15 mouse cellular contexts compared by ENCODE assay signal in genomic region chr13:63544119-63544966, GRCm38 (mm10). TPM values are rescaled to one million over a fixed set of nuclear protein-coding genes. Genes with fewer than 3 reads are reported as not detected.
DNase-seq lines count a peak whose midpoint lies in the region; ATAC-seq and TF ChIP-seq lines count a peak whose summit lies in the region.
"Had no signal": no experiment of that assay in that cellular context is flagged by ENCODE, and none has a peak within 500 bp of the region (broad histone marks: within the 10 kb centered on the region; RNA-seq: fewer than 3 reads in every experiment).

No protein-coding gene starts in this region.

- WGBS in limb, embryonic 12.5 days = 69% methylated on average over 13 of the region's 13 CpGs
- 86% methylated on average over 13 of the region's 13 CpGs for WGBS in limb, embryonic 10.5 days
- 17% methylated on average over 13 of the region's 13 CpGs for WGBS in forebrain, postnatal 0 days
- WGBS in midbrain, embryonic 15.5 days = 43% methylated on average over 13 of the region's 13 CpGs

- H3K27ac ChIP-seq in limb, embryonic 12.5 days = peak overlapping the region; percentile 20
- no peak overlapping the region for H3K27ac ChIP-seq in limb, embryonic 10.5 days
- peak overlapping the region; percentile 27 for H3K27ac ChIP-seq in brown adipose tissue, adult 24 weeks (replicated peaks; ENCODE audit: low read depth, low read length)
- H3K27ac ChIP-seq in forebrain, postnatal 0 days (ENCODE audit: low read depth, low read length) = no peak overlapping the region
- 0 out of 2 replicates have a peak overlapping the region, but pooled peaks have one; percentile 25 for H3K27ac ChIP-seq in midbrain, embryonic 15.5 days
- H3K27ac ChIP-seq: liver, embryonic 14.5 days had no signal

- peaks cover 46% of the 10 kb centered on the region for H3K4me1 ChIP-seq in limb, embryonic 12.5 days (replicated peaks)
- H3K4me1 ChIP-seq in limb, embryonic 10.5 days = peaks cover 53% of the 10 kb centered on the region
- peaks cover 9% of the 10 kb centered on the region; the same call in 1 of the 2 replicates for H3K4me1 ChIP-seq in brown adipose tissue, adult 24 weeks (ENCODE audit: control insufficient read depth, insufficient read depth, insufficient read length, low read length)
- H3K4me1 ChIP-seq in forebrain, postnatal 0 days (ENCODE audit: insufficient read depth) = peaks cover 3% of the 10 kb centered on the region; the same call in 1 of the 2 replicates
- H3K4me1 ChIP-seq in midbrain, embryonic 15.5 days = peaks cover 21% of the 10 kb centered on the region

- no peak for ATAC-seq in limb, embryonic 12.5 days (ENCODE audit: insufficient number of reproducible peaks, insufficient read depth, low FRiP score, low TSS enrichment, low read depth)
- no peak for ATAC-seq in forebrain, postnatal 0 days
- 0 out of 2 replicates have a peak, but pooled peaks have one; percentile 18 for ATAC-seq in midbrain, embryonic 15.5 days (replicated peaks)
- ATAC-seq: activated CD4-positive, CD25-positive, alpha-beta regulatory T cell, adult 4 months; CD4-positive, CD25-positive, alpha-beta regulatory T cell, adult 4 months; intestine, embryonic 16.5 days had no signal

- intact Hi-C loops in left cerebral cortex, postnatal 25 days (cut with DNase I) = no loop called here

- DNase-seq in limb, embryonic 10.5 days (ENCODE audit: low spot score) = no peak
- DNase-seq in forebrain, postnatal 0 days = no peak
- DNase-seq in right cerebral cortex, postnatal 10 days (ENCODE audit: low spot score in 2 of 2) = no peak
- no peak for DNase-seq in left cerebral cortex, postnatal 25 days (ENCODE audit: low spot score in 2 of 2)
- DNase-seq in cerebellum, adult 8-10 months = no peak
- DNase-seq: cerebellum, adult 18-20 months; heart, adult 11 months; thymus, postnatal 25 days had no signal

- H3K4me3 ChIP-seq in limb, embryonic 12.5 days (replicated peaks) = no peak overlapping the region
- no peak overlapping the region for H3K4me3 ChIP-seq in limb, embryonic 10.5 days
- H3K4me3 ChIP-seq in brown adipose tissue, adult 24 weeks (ENCODE audit: insufficient read depth, low read depth, low read length) = peak overlapping the region; percentile 22; the same call in 1 of the 2 replicates
- no peak overlapping the region for H3K4me3 ChIP-seq in forebrain, postnatal 0 days (ENCODE audit: low read depth, low read length)
- H3K4me3 ChIP-seq in midbrain, embryonic 15.5 days = no peak overlapping the region

- TF ChIP-seq CTCF in forebrain, postnatal 0 days (IDR thresholded peaks at IDR 0.05; ENCODE audit: low read depth) = no peak

- H3K36me3 ChIP-seq in limb, embryonic 12.5 days = peaks cover 88% of the 10 kb centered on the region
- H3K36me3 ChIP-seq in limb, embryonic 10.5 days = peaks cover 96% of the 10 kb centered on the region
- H3K36me3 ChIP-seq in forebrain, postnatal 0 days (ENCODE audit: insufficient read depth) = peaks cover 30% of the 10 kb centered on the region
- 0 out of 2 replicates have a peak, but pooled peaks cover 16% of the 10 kb centered on the region for H3K36me3 ChIP-seq in midbrain, embryonic 15.5 days (replicated peaks)

- H3K27me3 ChIP-seq in limb, embryonic 12.5 days = no peaks in the 10 kb centered on the region
- no peaks in the 10 kb centered on the region for H3K27me3 ChIP-seq in limb, embryonic 10.5 days (ENCODE audit: low read depth, poor library complexity, severe bottlenecking)
- no peaks in the 10 kb centered on the region for H3K27me3 ChIP-seq in forebrain, postnatal 0 days (ENCODE audit: insufficient read depth, low read length)
- H3K27me3 ChIP-seq in midbrain, embryonic 15.5 days (replicated peaks) = no peaks in the 10 kb centered on the region

- H3K9ac ChIP-seq in limb, embryonic 12.5 days (replicated peaks) = no peak overlapping the region
- H3K9ac ChIP-seq in forebrain, postnatal 0 days = no peak overlapping the region
- H3K9ac ChIP-seq in midbrain, embryonic 15.5 days = no peak overlapping the region
- H3K9ac ChIP-seq: liver, embryonic 14.5 days had no signal

- H3K9me3 ChIP-seq in limb, embryonic 12.5 days = no peaks in the 10 kb centered on the region
- no peaks in the 10 kb centered on the region for H3K9me3 ChIP-seq in limb, embryonic 10.5 days (replicated peaks)
- H3K9me3 ChIP-seq in forebrain, postnatal 0 days (ENCODE audit: low read length) = no peaks in the 10 kb centered on the region
- no peaks in the 10 kb centered on the region for H3K9me3 ChIP-seq in midbrain, embryonic 15.5 days

- no peak overlapping the region for H3K4me2 ChIP-seq in limb, embryonic 12.5 days
- peak overlapping the region; percentile 8; the same call in 1 of the 2 replicates for H3K4me2 ChIP-seq in forebrain, postnatal 0 days (ENCODE audit: low read depth)
- no peak overlapping the region for H3K4me2 ChIP-seq in midbrain, embryonic 15.5 days

RNA-seq across cellular contexts. Expression of gene Ptch1, which starts 29.1 kb away (rescaled TPM):
- 21.6 and 23.0 TPM in 2 replicates for polyA plus RNA-seq in limb, embryonic 12.5 days (2016; fragmentation: Nextera tagmentation; extraction: Ambion mirVana)
- 18.2 and 19.0 TPM in 2 replicates for polyA plus RNA-seq in limb, embryonic 10.5 days (2016; fragmentation: Nextera tagmentation; extraction: Ambion mirVana)
- polyA plus RNA-seq in brown adipose tissue, adult 24 weeks (2012; ENCODE audit: insufficient read depth, insufficient read length, missing spikeins) = 4.8 and 7.9 TPM in 2 replicates
- total RNA-seq in forebrain, postnatal 0 days (2014; rRNA removed) = 11.7 and 26.5 TPM in 2 replicates
- 2.7 and 4.8 TPM in 2 replicates for polyA plus RNA-seq in forebrain, postnatal 0 days (2015; fragmentation: Nextera tagmentation; extraction: Ambion mirVana)
- 15.5 and 15.7 TPM in 2 replicates for polyA plus RNA-seq in midbrain, embryonic 15.5 days (2015; fragmentation: Nextera tagmentation; extraction: Ambion mirVana)
- 10 to 100 TPM; 44.5 to 48.0 TPM for total RNA-seq in left cerebral cortex, postnatal 25 days (2021)

RNA-seq across cellular contexts. Expression of gene Fancc, which starts 47.3 kb away (rescaled TPM):
- polyA plus RNA-seq in limb, embryonic 12.5 days (2016; fragmentation: Nextera tagmentation; extraction: Ambion mirVana) = 24.3 and 28.5 TPM in 2 replicates
- 27.0 and 29.2 TPM in 2 replicates for polyA plus RNA-seq in limb, embryonic 10.5 days (2016; fragmentation: Nextera tagmentation; extraction: Ambion mirVana)
- 4.0 and 10.3 TPM in 2 replicates for polyA plus RNA-seq in brown adipose tissue, adult 24 weeks (2012; ENCODE audit: insufficient read depth, insufficient read length, missing spikeins)
- 9.3 and 12.2 TPM in 2 replicates for total RNA-seq in forebrain, postnatal 0 days (2014; rRNA removed)
- 7.4 and 8.0 TPM in 2 replicates for polyA plus RNA-seq in forebrain, postnatal 0 days (2015; fragmentation: Nextera tagmentation; extraction: Ambion mirVana)
- polyA plus RNA-seq in midbrain, embryonic 15.5 days (2015; fragmentation: Nextera tagmentation; extraction: Ambion mirVana) = 15.3 and 16.1 TPM in 2 replicates
- total RNA-seq in left cerebral cortex, postnatal 25 days (2021) = 1 to 10 TPM; 7.2 to 7.6 TPM

Comparison
In these comparisons a context has a peak if more than half of its experiments do, and no peak if none do; other contexts are left out.
1. H3K27ac ChIP-seq: peak in limb, embryonic 12.5 days (single experiment), brown adipose tissue, adult 24 weeks (single experiment) and midbrain, embryonic 15.5 days (single experiment); none in limb, embryonic 10.5 days (single experiment) and forebrain, postnatal 0 days (single experiment).